ENCODE assay signal across 23 mouse cellular contexts in the genomic region with DNA sequence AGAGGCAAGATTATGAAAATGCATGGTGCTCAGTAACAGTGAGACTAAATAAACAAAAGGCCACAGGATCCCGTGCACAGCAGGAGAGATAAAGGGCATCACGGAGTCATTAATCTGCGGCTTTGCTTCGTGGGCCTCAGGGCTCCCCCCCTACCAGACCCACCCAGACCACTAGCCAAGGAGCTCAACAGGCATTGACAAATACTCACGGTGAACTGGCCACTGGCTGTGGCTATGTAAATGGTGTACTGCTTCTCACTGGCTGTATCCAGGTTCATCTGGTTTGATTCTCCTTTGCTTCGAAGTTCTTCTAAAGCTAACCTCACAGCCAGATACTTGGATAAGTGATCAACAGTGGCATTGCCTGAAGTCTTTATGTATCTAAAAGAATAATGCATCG.
"Had no signal": no experiment of that assay in that cellular context is flagged by ENCODE, and none has a peak within 500 bp of the region (broad histone marks: within the 10 kb centered on the region; RNA-seq: fewer than 3 reads in every experiment).

No protein-coding gene starts in this region.

- H3K27me3 ChIP-seq: limb, embryonic 12.5 days; limb, embryonic 15.5 days; neural tube, embryonic 13.5 days had no signal

- H3K9ac ChIP-seq: limb, embryonic 12.5 days; limb, embryonic 15.5 days; liver, embryonic 14.5 days; liver, postnatal 0 days; lung, embryonic 14.5 days; neural tube, embryonic 13.5 days had no signal

- ATAC-seq: liver, postnatal 0 days; lung, postnatal 0 days had no signal

- H3K4me1 ChIP-seq: limb, embryonic 12.5 days; limb, embryonic 15.5 days; midbrain, embryonic 10.5 days; neural tube, embryonic 13.5 days had no signal

- DNase-seq: kidney, adult 11 months; kidney, adult 8-10 months; kidney, postnatal 10 days; kidney, postnatal 4 days; left cerebral cortex, postnatal 4 days; liver, postnatal 0 days; lung, embryonic 14.5 days; midbrain, embryonic 14.5 days; right cerebral cortex, adult 18-20 months; right cerebral cortex, postnatal 14 days; right cerebral cortex, postnatal 4 days; thymus, adult 2 months; thymus, postnatal 14 days; thymus, postnatal 4 days had no signal

- H3K9me3 ChIP-seq: limb, embryonic 12.5 days; limb, embryonic 15.5 days; midbrain, embryonic 10.5 days; neural tube, embryonic 13.5 days had no signal

- H3K27ac ChIP-seq: limb, embryonic 12.5 days; limb, embryonic 15.5 days; liver, embryonic 14.5 days; macrophage; midbrain, embryonic 10.5 days; neural tube, embryonic 13.5 days; stomach, postnatal 0 days had no signal

- H3K4me2 ChIP-seq: limb, embryonic 12.5 days; limb, embryonic 15.5 days; liver, embryonic 11.5 days; lung, embryonic 14.5 days; neural tube, embryonic 13.5 days had no signal

- H3K4me3 ChIP-seq: limb, embryonic 12.5 days; limb, embryonic 15.5 days; midbrain, embryonic 10.5 days; neural tube, embryonic 13.5 days had no signal
